Comparison of ENCODE assay signal across 11 mouse cellular contexts in the genomic region with DNA sequence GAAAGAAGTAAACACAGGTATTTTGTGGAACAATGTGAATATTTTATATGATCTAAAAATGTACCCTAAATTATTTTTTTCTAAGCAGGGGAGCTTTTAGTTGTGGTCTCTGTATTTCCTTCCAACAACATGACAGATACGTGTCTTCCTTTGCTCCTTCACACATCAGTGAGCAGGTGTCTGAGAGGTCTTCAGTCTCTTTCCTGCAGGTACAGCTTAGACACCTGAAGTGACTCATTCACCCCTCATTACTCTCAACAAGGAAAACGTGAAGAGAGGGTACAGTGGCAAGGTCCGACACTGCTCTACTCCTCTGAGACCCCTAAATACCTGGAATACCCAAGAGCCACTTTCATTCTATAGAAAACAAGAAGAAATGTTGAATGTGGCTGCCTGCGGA.
"Had no signal": no experiment of that assay in that cellular context is flagged by ENCODE, and none has a peak within 500 bp of the region (broad histone marks: within the 10 kb centered on the region; RNA-seq: fewer than 3 reads in every experiment).

No protein-coding gene starts in this region.

- DNase-seq: kidney, adult 18-20 months; kidney, postnatal 10 days; kidney, postnatal 4 days; left cerebral cortex, postnatal 4 days; lung, embryonic 14.5 days; lung, postnatal 10 days; lung, postnatal 4 days; midbrain, embryonic 14.5 days; retina, postnatal 1 day; right cerebral cortex, postnatal 4 days; spleen, adult 18-20 months had no signal
